Mouse (Mus musculus): ENCODE measurements around the gene Wif1. TPM values are rescaled to one million over a fixed set of nuclear protein-coding genes. Genes with fewer than 3 reads are reported as not detected.

Wif1 gene
- polyA plus RNA-seq, 1 experiment from 2014 or later, result 7.5 TPM

DNA sequence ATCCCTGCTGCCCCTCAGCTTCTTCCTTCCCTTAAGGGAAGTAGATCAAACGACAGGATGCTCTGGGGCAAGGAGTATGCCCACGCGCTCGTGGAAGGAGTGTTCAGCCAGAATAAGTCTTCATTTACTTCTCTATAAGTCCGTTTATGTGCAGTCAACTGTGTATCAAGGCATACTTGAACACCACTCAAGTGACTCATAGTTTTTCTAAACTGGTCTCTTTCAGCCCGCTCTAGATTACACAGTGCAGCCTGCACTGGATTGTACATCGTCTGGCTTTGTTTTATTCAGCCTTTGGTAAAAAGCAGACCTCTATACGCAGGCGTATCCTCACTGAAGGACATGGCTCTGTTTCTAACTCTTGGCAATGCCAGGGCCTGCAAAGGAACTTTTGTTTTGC lies 46.7 kb downstream of the Wif1 start:
- no peaks in the 10 kb centered on the region for H3K9me3 ChIP-seq (ENCODE audit: low read depth, low read length)
- H3K27ac ChIP-seq (ENCODE audit: low read depth), result no peak overlapping the region
- H3K4me1 ChIP-seq (ENCODE audit: insufficient read depth), result no peaks in the 10 kb centered on the region
- H3K36me3 ChIP-seq (ENCODE audit: insufficient read depth), result no peaks in the 10 kb centered on the region
- 74% methylated on average over 9 of the region's 9 CpGs for WGBS
- TF ChIP-seq CTCF (IDR thresholded peaks at IDR 0.05; ENCODE audit: low read depth), result no peak
- DNase-seq, result no peak
- H3K9ac ChIP-seq, result no peak overlapping the region
- H3K27me3 ChIP-seq (ENCODE audit: insufficient read depth, low read length), result no peaks in the 10 kb centered on the region
- ATAC-seq (ENCODE audit: insufficient read depth), result no peak
- H3K4me3 ChIP-seq (ENCODE audit: low read depth, low read length), result no peak overlapping the region
- H3K4me2 ChIP-seq, result no peak overlapping the region

- TF ChIP-seq CTCF (IDR thresholded peaks at IDR 0.05; ENCODE audit: low read depth), result no peak
- Histone ChIP-seq H3K4me3 (ENCODE audit: low read depth, low read length) (no peak overlapping the region), H3K9ac (no peak overlapping the region), H3K36me3 (ENCODE audit: insufficient read depth) (no peaks in the 10 kb centered on the region), H3K4me2 (no peak overlapping the region), H3K4me1 (ENCODE audit: insufficient read depth) (no peaks in the 10 kb centered on the region), H3K9me3 (ENCODE audit: low read depth, low read length) (no peaks in the 10 kb centered on the region), H3K27me3 (ENCODE audit: insufficient read depth, low read length) (no peaks in the 10 kb centered on the region), H3K27ac (ENCODE audit: low read depth) (no peak overlapping the region)
- DNase-seq (no peak), ATAC-seq (ENCODE audit: insufficient read depth) (no peak)
- WGBS, result 86% methylated on average over 4 of the region's 4 CpGs
Measured at GRCm38 (mm10) chr10:121082881-121083280, 49.1 kb downstream of the Wif1 start.

- Histone ChIP-seq H3K27me3 (ENCODE audit: insufficient read depth, low read length) (no peaks in the 10 kb centered on the region), H3K4me1 (ENCODE audit: insufficient read depth) (no peaks in the 10 kb centered on the region), H3K27ac (ENCODE audit: low read depth) (no peak overlapping the region), H3K9me3 (ENCODE audit: low read depth, low read length) (no peaks in the 10 kb centered on the region), H3K4me2 (no peak overlapping the region), H3K4me3 (ENCODE audit: low read depth, low read length) (no peak overlapping the region), H3K36me3 (ENCODE audit: insufficient read depth) (no peaks in the 10 kb centered on the region), H3K9ac (no peak overlapping the region)
- WGBS, result 59% methylated on average over 10 of the region's 10 CpGs
- DNase-seq (peak; percentile 51), ATAC-seq (ENCODE audit: insufficient read depth) (no peak)
- peak; percentile 58 for TF ChIP-seq CTCF (IDR thresholded peaks at IDR 0.05; ENCODE audit: low read depth)
Measured at GRCm38 (mm10) chr10:121083512-121083911, 49.8 kb downstream of the Wif1 start.

GRCm38 (mm10) chr10:121088679-121089078 lies 54.9 kb downstream of the Wif1 start:
- peaks cover 5% of the 10 kb centered on the region; the same call in 1 of the 2 replicates for H3K4me1 ChIP-seq (ENCODE audit: insufficient read depth)
- H3K27ac ChIP-seq (ENCODE audit: low read depth), result no peak overlapping the region
- no peak overlapping the region for H3K9ac ChIP-seq
- no peak for TF ChIP-seq CTCF (IDR thresholded peaks at IDR 0.05; ENCODE audit: low read depth)
- no peak overlapping the region for H3K4me3 ChIP-seq (ENCODE audit: low read depth, low read length)
- ATAC-seq (ENCODE audit: insufficient read depth), result peak; percentile 21; the same call in 1 of the 2 replicates
- no peaks in the 10 kb centered on the region for H3K36me3 ChIP-seq (ENCODE audit: insufficient read depth)
- H3K4me2 ChIP-seq, result no peak overlapping the region
- peak; percentile 64 for DNase-seq
- H3K9me3 ChIP-seq (ENCODE audit: low read depth, low read length), result no peaks in the 10 kb centered on the region
- H3K27me3 ChIP-seq (ENCODE audit: insufficient read depth, low read length), result no peaks in the 10 kb centered on the region
- WGBS, result 64% methylated on average over 5 of the region's 5 CpGs

DNA sequence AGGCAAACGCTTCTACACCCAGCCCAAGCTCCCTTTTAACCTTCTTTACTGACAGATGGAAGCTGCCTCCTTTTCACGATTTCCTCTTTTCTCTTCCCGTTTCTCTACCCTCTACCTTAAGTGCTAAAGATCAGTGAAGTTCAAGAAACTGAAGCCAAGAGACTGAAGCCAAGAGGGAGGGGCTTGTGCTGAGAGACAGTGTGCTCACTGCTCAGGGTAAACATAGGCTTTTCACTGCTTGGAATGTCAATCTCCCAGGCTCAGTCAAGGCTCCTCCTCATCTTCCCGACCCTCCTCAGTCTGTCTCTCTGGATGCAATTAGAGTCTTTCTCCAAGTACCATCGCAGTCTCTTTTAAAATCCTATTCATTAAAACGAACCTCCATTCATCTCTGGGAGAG lies 55.6 kb downstream of the Wif1 start:
- Histone ChIP-seq H3K27me3 (ENCODE audit: insufficient read depth, low read length) (no peaks in the 10 kb centered on the region), H3K9me3 (ENCODE audit: low read depth, low read length) (no peaks in the 10 kb centered on the region), H3K4me3 (ENCODE audit: low read depth, low read length) (no peak overlapping the region), H3K36me3 (ENCODE audit: insufficient read depth) (no peaks in the 10 kb centered on the region), H3K4me2 (peak overlapping the region; percentile 49), H3K27ac (ENCODE audit: low read depth) (no peak overlapping the region; the same call in 1 of the 2 replicates), H3K9ac (no peak overlapping the region), H3K4me1 (ENCODE audit: insufficient read depth) (peaks cover 5% of the 10 kb centered on the region; the same call in 1 of the 2 replicates)
- 3% methylated on average over 6 of the region's 6 CpGs for WGBS
- ATAC-seq (ENCODE audit: insufficient read depth), result peak; percentile 84; the same call in 1 of the 2 replicates
- DNase-seq, result peak; percentile 68
- no peak for TF ChIP-seq CTCF (IDR thresholded peaks at IDR 0.05; ENCODE audit: low read depth)

DNA sequence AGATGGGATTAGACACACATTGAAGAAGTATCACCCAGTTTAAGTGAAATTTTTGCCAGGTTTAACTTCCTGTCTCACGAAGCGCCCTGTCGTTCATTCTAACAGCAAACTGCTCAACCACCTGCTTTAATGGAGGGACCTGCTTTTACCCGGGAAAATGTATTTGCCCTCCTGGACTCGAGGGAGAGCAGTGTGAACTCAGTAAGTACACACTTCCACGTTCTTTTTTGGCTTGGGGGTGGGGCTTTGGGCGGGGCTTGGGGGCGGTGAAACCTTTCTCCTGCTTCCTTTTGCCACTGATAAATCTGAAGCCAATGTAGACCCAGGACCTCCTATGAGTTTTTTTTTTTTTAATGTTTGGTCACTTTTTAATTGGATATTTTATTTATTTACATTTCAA lies 56.2 kb downstream of the Wif1 start:
- 18% methylated on average over 8 of the region's 8 CpGs for WGBS

DNA sequence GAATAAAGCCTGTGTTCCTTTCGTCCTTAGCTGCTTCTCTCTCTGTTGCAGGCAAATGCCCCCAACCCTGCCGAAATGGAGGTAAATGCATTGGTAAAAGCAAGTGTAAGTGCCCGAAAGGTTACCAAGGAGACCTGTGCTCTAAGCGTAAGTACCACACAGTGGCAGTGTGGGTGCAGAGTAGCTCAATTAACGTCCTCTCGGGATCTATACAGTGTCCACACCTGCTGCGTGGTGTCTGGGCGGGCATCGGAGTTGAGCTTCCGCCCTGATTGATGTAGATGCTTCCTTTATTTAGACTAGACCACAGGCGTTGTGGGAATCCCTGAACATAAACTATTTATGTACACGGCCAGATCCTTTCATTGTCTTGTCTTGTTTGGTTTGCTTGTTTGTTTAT lies 62.2 kb downstream of the Wif1 start:
- H3K27ac ChIP-seq (ENCODE audit: low read depth), result no peak overlapping the region
- peak; percentile 43 for TF ChIP-seq CTCF (IDR thresholded peaks at IDR 0.05; ENCODE audit: low read depth)
- DNase-seq, result peak; percentile 51
- no peak overlapping the region for H3K9ac ChIP-seq
- H3K4me3 ChIP-seq (ENCODE audit: low read depth, low read length), result no peak overlapping the region
- H3K4me1 ChIP-seq (ENCODE audit: insufficient read depth), result no peaks in the 10 kb centered on the region; the same call in 1 of the 2 replicates
- peak; percentile 52; the same call in 1 of the 2 replicates for ATAC-seq (ENCODE audit: insufficient read depth)
- H3K27me3 ChIP-seq (ENCODE audit: insufficient read depth, low read length), result no peaks in the 10 kb centered on the region
- WGBS, result 32% methylated on average over 12 of the region's 12 CpGs
- no peaks in the 10 kb centered on the region for H3K9me3 ChIP-seq (ENCODE audit: low read depth, low read length)
- H3K4me2 ChIP-seq, result peak overlapping the region; percentile 37
- no peaks in the 10 kb centered on the region for H3K36me3 ChIP-seq (ENCODE audit: insufficient read depth)

More for the DNA sequence above, 56.2 kb downstream of the Wif1 start:
- no peak for TF ChIP-seq CTCF (IDR thresholded peaks at IDR 0.05; ENCODE audit: low read depth)
- Histone ChIP-seq H3K4me2 (peak overlapping the region; percentile 49; the same call in 1 of the 2 replicates), H3K27ac (ENCODE audit: low read depth) (no peak overlapping the region), H3K4me1 (ENCODE audit: insufficient read depth) (peaks cover 5% of the 10 kb centered on the region; the same call in 1 of the 2 replicates), H3K4me3 (ENCODE audit: low read depth, low read length) (no peak overlapping the region), H3K9ac (no peak overlapping the region), H3K36me3 (ENCODE audit: insufficient read depth) (no peaks in the 10 kb centered on the region), H3K27me3 (ENCODE audit: insufficient read depth, low read length) (no peaks in the 10 kb centered on the region), H3K9me3 (ENCODE audit: low read depth, low read length) (no peaks in the 10 kb centered on the region)
- no peak; the same call in 1 of the 2 replicates for ATAC-seq (ENCODE audit: insufficient read depth)
- no peak for DNase-seq
